Mouse (Mus musculus) cerebellum, adult 9-11 months (tissue): Measurements from ENCODE around the gene Auts2.
A peak's percentile ranks its signal among the peaks of the same experiment; 100 is the strongest.

Experiments used
- DNase-seq: peaks from one replicate; pipeline ENCODE4 v3.0.0; 2022

Gene Auts2

GRCm38 (mm10) chr5:132380261-132380660, 162.9 kb downstream of the Auts2 start:
- no peak for DNase-seq

- no peak for DNase-seq
These were observed 164.2 kb downstream of the Auts2 start for GRCm38 (mm10) chr5:132378977-132379376.

GRCm38 (mm10) chr5:132375130-132375529, 168.0 kb downstream of the Auts2 start:
- DNase-seq = no peak

- peak; percentile 75 for DNase-seq
These were observed 169.6 kb downstream of the Auts2 start for GRCm38 (mm10) chr5:132373471-132374075.

DNA sequence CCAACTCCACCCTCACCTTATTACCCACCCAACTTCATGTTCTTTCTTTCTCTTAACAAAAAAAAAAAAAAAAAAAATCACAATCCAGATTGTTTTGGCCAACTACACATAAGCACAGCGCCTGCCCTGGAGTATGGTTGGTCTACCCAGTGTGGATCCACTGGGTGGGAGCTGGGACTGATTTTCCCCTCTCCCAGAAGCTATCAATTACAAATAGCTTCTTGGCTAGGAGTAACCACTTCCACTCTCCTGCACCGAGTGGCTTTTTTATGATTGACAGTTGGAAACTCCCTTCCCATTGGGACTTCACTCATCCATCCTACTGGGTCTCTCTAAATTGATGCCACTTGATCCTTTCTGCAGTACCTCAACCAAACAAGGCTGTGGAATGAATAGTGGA, 170.5 kb downstream of the Auts2 start:
- DNase-seq = no peak

DNA sequence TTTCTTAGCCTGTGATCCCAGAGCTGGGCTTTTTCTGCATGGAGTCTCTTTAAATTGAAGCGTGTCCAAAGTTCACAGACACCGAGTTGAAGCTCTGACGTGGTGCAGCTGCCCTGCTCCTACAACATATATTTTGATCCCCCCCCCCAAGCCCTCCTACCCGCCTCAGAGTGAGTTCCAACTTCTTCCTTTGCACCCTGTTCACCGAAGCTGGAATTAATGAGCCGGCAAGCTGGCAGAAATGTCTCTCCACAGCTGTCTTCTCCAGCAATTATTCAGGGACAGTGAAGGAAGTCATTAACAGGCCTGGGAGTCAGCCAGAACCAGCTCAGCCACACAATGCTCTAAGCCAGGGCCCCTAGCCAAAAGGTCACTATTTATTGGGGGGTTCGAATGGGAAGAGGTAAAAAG, 174.5 kb downstream of the Auts2 start:
- peak; percentile 24 for DNase-seq

- DNase-seq = no peak
These were observed 181.9 kb downstream of the Auts2 start for GRCm38 (mm10) chr5:132361276-132361675.

DNA sequence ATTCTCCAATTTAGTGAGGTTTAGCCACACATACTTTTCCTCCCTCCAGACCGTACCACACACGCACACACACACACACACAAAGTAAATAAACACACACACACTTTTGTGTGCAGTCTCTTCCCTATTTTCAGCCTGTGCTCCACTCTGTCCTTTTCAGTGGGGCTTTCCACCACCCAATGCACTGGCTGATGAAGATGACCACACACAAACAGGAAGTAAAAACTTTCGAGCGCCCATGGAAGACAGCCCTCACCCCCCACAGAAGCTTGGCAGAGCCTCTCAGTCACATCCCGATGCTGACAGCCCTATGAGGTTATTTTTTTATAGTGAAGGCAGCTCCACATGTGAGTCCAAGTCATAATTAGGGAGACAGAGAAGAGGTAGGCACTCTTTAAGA, 185.4 kb downstream of the Auts2 start:
- no peak for DNase-seq

- DNase-seq = no peak
These were observed 187.2 kb downstream of the Auts2 start for GRCm38 (mm10) chr5:132355935-132356334.

DNA sequence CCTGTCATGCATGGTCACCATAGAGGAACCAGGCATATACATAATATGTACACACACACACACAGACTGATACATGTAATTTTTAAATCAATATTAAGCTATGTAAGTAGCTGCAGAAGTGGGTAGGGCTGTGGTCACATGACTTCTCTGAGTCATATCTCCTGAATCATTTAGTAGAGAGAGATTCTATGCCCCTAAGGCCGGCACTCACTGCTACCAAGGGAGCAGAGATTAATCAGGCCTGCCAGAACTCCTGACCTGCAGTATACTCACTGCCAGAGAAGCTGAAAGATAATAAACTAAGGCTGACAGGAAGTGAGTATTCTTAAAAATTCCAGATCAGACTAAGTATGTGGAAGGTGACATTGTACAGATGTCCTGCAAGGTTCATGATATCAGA, 190.7 kb downstream of the Auts2 start:
- DNase-seq = no peak

DNA sequence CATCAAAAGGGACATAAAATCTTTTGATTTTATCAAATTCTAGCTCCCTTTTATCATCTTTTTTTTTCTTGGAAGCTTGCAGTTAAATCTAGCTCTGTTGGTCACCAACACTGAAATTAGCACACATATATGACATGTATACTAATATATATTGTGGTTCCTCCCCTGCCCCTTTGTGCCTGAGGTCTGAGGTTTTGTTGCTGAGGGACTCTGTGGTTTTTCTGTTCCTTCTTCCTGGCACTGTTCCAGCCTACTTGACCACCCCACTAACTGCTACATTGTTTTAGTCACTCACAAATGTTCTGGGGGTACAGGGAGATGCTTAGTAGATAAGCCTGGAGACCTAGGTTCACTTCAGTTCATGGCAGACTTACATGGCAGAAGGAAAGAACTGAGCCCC, 192.0 kb downstream of the Auts2 start:
- DNase-seq = no peak

DNA sequence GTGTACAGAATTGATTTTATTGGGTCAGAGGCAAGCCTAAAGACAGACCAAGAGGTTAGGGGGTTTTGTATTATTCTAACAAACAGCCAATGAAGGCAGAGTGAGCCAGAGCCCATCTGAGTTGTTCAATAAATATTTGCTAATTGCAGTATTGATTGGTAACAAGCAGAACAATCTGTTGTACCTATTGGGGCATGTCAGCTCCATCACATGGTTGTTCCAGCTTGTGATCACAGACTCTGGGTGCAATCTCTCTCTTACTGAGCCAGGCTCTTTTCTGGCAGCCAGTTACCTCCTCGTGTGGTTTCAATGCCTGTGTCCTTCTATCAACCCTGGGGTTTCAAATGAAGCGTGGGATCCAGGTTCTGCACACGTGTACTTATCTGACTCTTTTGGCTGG, 201.8 kb downstream of the Auts2 start:
- no peak for DNase-seq

DNA sequence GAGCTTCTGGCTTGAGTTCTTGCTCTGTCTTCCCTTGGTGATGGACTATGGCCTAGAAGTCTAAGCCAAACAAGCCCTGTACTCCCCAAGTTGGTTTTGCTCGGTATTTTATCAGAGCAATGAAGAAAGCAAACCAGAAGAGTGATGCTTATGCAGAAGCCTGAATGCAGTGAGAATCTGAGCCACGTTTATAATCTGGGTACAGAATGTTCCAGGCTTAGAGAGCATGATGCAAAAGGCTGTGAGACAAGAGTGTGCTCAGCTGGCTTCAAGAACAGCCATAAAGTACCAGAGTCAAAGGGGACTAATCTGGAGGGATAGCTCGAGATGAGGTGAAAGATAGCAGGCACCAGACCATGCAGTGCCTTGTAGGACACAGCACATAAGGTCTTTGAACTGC, 205.5 kb downstream of the Auts2 start:
- DNase-seq = no peak

DNA sequence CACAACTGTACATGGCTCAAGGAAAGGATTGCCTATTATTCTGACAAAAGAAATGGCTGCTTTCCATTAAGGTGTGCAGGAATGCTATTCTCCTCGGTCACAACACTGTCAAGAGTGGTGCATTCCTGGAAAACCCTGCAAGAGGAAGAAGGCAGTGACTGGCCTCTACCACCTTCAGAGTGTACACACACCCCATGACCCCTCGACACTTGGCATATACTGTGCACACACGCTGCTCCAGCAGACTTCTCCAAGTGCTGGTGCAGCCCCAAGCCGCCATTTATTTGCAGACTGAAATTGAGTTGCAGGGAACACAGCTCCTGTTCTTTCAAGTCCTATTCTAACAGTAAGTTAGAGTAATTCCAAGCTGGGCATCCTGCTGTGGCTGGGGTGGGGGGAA, 207.4 kb downstream of the Auts2 start:
- no peak for DNase-seq

DNA sequence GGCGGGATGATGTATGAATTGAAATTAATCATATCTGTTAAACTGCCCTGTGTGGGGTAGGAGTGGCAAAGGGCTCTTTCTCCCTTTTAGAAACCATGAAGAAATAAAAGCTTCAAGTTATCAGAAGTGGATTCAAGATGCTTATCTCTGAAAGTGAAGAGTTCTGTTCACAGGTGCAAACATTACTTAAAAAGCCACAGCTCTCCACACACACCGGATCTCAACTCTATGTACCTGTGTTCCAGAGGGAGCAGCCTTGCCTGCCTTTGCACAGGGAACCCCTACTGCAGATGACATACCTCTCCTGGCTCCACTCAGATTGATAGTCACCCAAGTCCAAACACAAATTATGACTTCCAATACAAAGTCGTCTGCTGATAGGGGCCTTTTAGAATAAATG, 208.3 kb downstream of the Auts2 start:
- no peak for DNase-seq

GRCm38 (mm10) chr5:132333744-132334143, 209.4 kb downstream of the Auts2 start:
- no peak for DNase-seq

DNA sequence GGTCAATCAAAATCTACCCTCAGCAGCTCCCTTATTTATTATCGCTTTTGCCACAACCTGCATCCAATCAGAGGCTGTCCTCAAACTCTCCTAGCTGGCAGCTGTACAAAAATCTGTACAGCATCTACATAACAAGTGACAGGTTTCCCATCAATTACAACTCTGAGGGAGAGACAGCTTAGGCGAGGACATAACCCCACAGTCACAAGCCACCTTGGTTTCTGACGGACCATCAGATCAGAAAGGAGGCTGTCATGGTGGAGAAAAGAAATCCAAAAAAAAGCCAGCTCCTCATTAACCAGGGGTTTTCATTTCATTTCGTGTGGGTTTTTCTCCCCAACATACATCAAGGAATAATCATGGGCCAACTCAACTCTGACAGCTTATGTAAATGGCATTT, 210.6 kb downstream of the Auts2 start:
- no peak for DNase-seq

DNA sequence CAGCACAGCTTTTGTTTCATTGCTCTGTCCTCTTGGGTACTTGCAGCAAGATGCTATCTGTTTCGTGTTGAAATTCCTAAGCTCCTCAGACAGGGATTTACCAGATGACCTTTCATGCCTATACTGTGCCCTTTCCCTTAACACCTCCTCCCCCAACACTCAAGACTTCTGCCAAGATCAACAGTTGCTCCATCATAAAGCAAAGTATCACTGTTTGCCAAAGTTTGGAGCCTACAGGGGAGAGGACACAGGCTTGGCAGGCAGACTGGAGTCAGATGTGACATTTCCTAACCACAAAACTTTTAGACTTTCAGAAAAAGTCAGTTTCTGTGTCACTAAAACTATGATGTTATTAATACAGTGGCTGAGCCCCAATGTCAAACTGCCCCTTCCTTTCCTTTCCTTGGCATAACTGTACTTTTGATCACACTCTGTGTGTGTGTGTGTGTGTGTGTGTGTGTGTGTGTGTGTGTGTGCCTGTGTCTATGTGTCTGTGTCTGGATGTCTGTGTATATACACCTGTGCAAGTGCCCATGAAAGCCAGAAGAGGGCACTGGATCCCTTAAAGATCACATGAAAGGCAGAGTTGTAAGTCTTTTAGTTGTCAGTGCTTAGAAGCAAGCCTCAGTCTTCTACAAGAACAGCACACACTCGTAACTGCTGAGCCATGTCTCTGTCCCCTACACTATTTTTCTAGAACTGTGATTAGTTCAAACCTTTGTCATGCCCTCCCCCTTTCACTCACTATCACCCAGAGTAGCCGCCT, 213.8 kb downstream of the Auts2 start:
- DNase-seq = no peak

- DNase-seq = no peak
These were observed 218.8 kb downstream of the Auts2 start for GRCm38 (mm10) chr5:132324246-132324883.

DNA sequence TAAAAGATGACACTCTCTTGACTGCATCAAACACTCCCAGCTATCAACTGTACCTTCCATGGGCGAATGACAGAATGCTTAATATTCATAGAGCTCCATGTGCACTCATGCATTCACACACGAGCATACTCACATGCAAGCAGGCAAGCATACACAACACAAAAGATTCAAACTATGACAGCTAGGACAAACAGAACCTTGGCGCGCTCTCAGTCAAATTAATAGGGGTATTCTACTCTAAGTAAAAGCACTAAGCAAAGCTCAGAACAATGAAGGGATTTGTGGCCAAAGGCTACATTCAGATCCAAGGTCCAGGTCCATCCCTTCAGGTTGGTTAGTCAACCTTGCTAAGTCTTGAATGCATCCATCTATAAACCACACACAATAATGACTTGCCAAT, 219.5 kb downstream of the Auts2 start:
- DNase-seq = no peak

- DNase-seq = no peak
These were observed 220.2 kb downstream of the Auts2 start for GRCm38 (mm10) chr5:132322971-132323370.

DNA sequence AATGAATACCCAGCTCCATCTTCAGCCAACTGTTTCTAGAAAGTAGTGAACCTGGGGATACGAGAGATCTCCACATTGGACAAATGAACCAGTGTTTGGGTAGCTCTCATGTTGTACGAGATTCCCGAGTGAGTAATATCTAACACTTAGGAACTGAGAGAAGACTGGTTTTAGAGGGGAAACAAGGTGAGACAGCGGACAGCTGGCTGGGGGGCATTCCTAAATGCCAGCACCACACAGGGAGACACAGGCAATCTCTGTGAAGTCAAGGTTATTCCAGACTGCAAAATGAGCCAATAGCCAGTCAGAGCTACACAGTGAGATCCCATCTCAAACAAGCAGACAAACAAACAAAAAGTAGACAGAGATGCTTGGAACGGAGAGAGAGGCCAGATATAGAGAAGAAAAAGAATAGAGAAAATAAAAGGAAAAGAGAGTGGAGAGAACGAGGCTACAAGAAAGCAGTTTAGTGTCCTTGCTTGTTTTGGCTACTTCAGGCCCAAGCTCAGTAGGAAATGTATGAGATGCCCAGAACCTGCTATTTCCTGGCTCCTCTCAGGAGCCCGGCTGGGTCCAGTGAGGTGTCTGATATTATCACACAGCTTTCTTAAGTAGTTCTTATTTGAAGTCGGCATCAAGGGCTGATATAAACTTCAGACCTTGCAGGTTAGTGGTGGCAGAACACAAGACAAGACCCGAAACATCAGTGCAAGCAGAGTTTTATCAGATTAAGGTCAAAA, 224.9 kb downstream of the Auts2 start:
- DNase-seq = peak; percentile 50

- no peak for DNase-seq
These were observed 226.2 kb downstream of the Auts2 start for GRCm38 (mm10) chr5:132316897-132317296.

GRCm38 (mm10) chr5:132314300-132314699, 228.8 kb downstream of the Auts2 start:
- no peak for DNase-seq
